Mouse (Mus musculus) CH12F3 (cell line): ENCODE measurements around the gene Gm13691.
"Not testable (repeated sequence)": the region's sequence is repeated elsewhere in the genome, so short reads cannot be mapped to it uniquely, and the experiment has no call there.

ENCODE experiments used
- in situ Hi-C: fragments of 300-500 bp; cut with MboI; formaldehyde crosslinking; loops from 2 replicates; pipeline ENCODE4 v1.14.3; 2020; ENCODE audit warnings: low sequenced_read_pairs

Gene Gm13691

GRCm38 (mm10) chr2:84032505-84032904 lies 42.2 kb downstream of the Gm13691 start:
- in situ Hi-C loops, result no loop called here

GRCm38 (mm10) chr2:84035997-84036396 lies 45.6 kb downstream of the Gm13691 start:
- in situ Hi-C loops, result no loop called here

GRCm38 (mm10) chr2:84037304-84037703 lies 47.0 kb downstream of the Gm13691 start:
- in situ Hi-C loops, result no loop called here

- in situ Hi-C loops, result not testable (repeated sequence)
Measured at GRCm38 (mm10) chr2:84037943-84038342, 47.6 kb downstream of the Gm13691 start.

GRCm38 (mm10) chr2:84039277-84039676 lies 48.9 kb downstream of the Gm13691 start:
- in situ Hi-C loops, result no loop called here
